Mouse (Mus musculus): ENCODE results near the gene Impg1.

GRCm38 (mm10) chr9:80368636-80369035 lies 96.6 kb downstream of the Impg1 start:
- no peak for TF ChIP-seq CTCF (conservative IDR thresholded peaks at IDR 0.05; ENCODE audit: low read length)
- no peak for TF ChIP-seq POU5F1 (IDR thresholded peaks at IDR 0.05; ENCODE audit: borderline replicate concordance, low read length)
